Mouse (Mus musculus): ENCODE results near the gene Gm17677. TPM values are rescaled to one million over a fixed set of nuclear protein-coding genes. Genes with fewer than 3 reads are reported as not detected.

Gm17677 gene
- not detected in 2 replicates for polyA plus RNA-seq (2012; rRNA removed)

GRCm38 (mm10) chr9:35740749-35741148 is at the start of gene Gm17677:
Gene Gm17677, plus strand, starts transcription at chr9:35741049.
- TF ChIP-seq CTCF (IDR thresholded peaks at IDR 0.05; ENCODE audit: insufficient read depth, low read length) = no peak
- TF ChIP-seq POLR2A (IDR thresholded peaks at IDR 0.05; ENCODE audit: borderline replicate concordance, extremely low read depth, low read depth, low read length) = no peak
- Histone ChIP-seq H3K4me1 (ENCODE audit: control insufficient read depth, insufficient read depth, low read length) (no peaks in the 10 kb centered on the region), H3K4me3 (replicated peaks; ENCODE audit: extremely low read depth, low read depth, low read length) (no peak within 1 kb of the TSS)
- no peak for DNase-seq

GRCm38 (mm10) chr9:35691924-35692323 is 48.9 kb upstream of the Gm17677 start:
- Histone ChIP-seq H3K4me3 (replicated peaks; ENCODE audit: extremely low read depth, low read depth, low read length) (no peak overlapping the region), H3K4me1 (ENCODE audit: control insufficient read depth, insufficient read depth, low read length) (no peaks in the 10 kb centered on the region)
- DNase-seq = no peak
- TF ChIP-seq CTCF (IDR thresholded peaks at IDR 0.05; ENCODE audit: insufficient read depth, low read length) = no peak
- no peak for TF ChIP-seq POLR2A (IDR thresholded peaks at IDR 0.05; ENCODE audit: borderline replicate concordance, extremely low read depth, low read depth, low read length)

- no peak overlapping the region for H3K4me3 ChIP-seq (replicated peaks; ENCODE audit: extremely low read depth, low read depth, low read length)
- TF ChIP-seq CTCF (IDR thresholded peaks at IDR 0.05; ENCODE audit: insufficient read depth, low read length) (no peak), POLR2A (IDR thresholded peaks at IDR 0.05; ENCODE audit: borderline replicate concordance, extremely low read depth, low read depth, low read length) (no peak)
- no peaks in the 10 kb centered on the region for H3K4me1 ChIP-seq (ENCODE audit: control insufficient read depth, insufficient read depth, low read length)
- no peak for DNase-seq
Observed at GRCm38 (mm10) chr9:35707265-35707664, 33.6 kb upstream of the Gm17677 start.

GRCm38 (mm10) chr9:35756843-35757242 is 16.0 kb downstream of the Gm17677 start:
- TF ChIP-seq CTCF (IDR thresholded peaks at IDR 0.05; ENCODE audit: insufficient read depth, low read length) (no peak), POLR2A (IDR thresholded peaks at IDR 0.05; ENCODE audit: borderline replicate concordance, extremely low read depth, low read depth, low read length) (no peak)
- H3K4me3 ChIP-seq (replicated peaks; ENCODE audit: extremely low read depth, low read depth, low read length) = no peak overlapping the region
- DNase-seq = no peak
- H3K4me1 ChIP-seq (ENCODE audit: control insufficient read depth, insufficient read depth, low read length) = no peaks in the 10 kb centered on the region

- WGBS = 52% methylated on average over 3 of the region's 3 CpGs
- Histone ChIP-seq H3K4me3 (replicated peaks; ENCODE audit: extremely low read depth, low read depth, low read length) (no peak within 1 kb of the TSS), H3K4me1 (ENCODE audit: control insufficient read depth, insufficient read depth, low read length) (no peaks in the 10 kb centered on the region)
- no peak for TF ChIP-seq CTCF (IDR thresholded peaks at IDR 0.05; ENCODE audit: insufficient read depth, low read length)
- TF ChIP-seq POLR2A (IDR thresholded peaks at IDR 0.05; ENCODE audit: borderline replicate concordance, extremely low read depth, low read depth, low read length) = no peak
- no peak for DNase-seq
Observed at GRCm38 (mm10) chr9:35778009-35778408, 37.2 kb downstream of the Gm17677 start, which contains the start of gene Gm17727. Gene Gm17727, minus strand, starts transcription at chr9:35778109.

- 85% methylated on average over 3 of the region's 3 CpGs for WGBS
- H3K4me1 ChIP-seq (ENCODE audit: control insufficient read depth, insufficient read depth, low read length) = no peaks in the 10 kb centered on the region
- no peak within 1 kb of the TSS for H3K4me3 ChIP-seq (replicated peaks; ENCODE audit: extremely low read depth, low read depth, low read length)
- TF ChIP-seq POLR2A (IDR thresholded peaks at IDR 0.05; ENCODE audit: borderline replicate concordance, extremely low read depth, low read depth, low read length) (no peak), CTCF (IDR thresholded peaks at IDR 0.05; ENCODE audit: insufficient read depth, low read length) (no peak)
- no peak for DNase-seq
Observed at GRCm38 (mm10) chr9:35790001-35790400, 49.2 kb downstream of the Gm17677 start, which contains the start of the genes Gm27235 and D730048I06Rik. Gene Gm27235, minus strand, starts transcription at chr9:35790101. Gene D730048I06Rik, minus strand, starts transcription at chr9:35790112.

Other genes starting within 250 kb of the Gm17677 start
- not detected in 2 replicates for gene Gm1113, start 222.8 kb upstream of the Gm17677 start, polyA plus RNA-seq (2012; rRNA removed)
- 0.02 and 0.03 TPM in 2 replicates for gene Ddx25, start 182.5 kb upstream of the Gm17677 start, polyA plus RNA-seq (2012; rRNA removed)
- 1.1 and 2.2 TPM in 2 replicates for gene Pus3, start 182.5 kb upstream of the Gm17677 start, polyA plus RNA-seq (2012; rRNA removed)
- gene Pate2, start 170.8 kb upstream of the Gm17677 start, polyA plus RNA-seq (2012; rRNA removed) = not detected in 2 replicates
- gene Hyls1, start 170.7 kb upstream of the Gm17677 start, polyA plus RNA-seq (2012; rRNA removed) = 0.75 and 0.89 TPM in 2 replicates
- not detected in 2 replicates for gene Pate4, start 129.1 kb upstream of the Gm17677 start, polyA plus RNA-seq (2012; rRNA removed)
- not detected in 2 replicates for gene Pate3, start 92.8 kb upstream of the Gm17677 start, polyA plus RNA-seq (2012; rRNA removed)
- not detected in 2 replicates for gene Pate1, start 53.7 kb upstream of the Gm17677 start, polyA plus RNA-seq (2012; rRNA removed)
- gene Gm17727, start 37.1 kb downstream of the Gm17677 start, polyA plus RNA-seq (2012; rRNA removed) = not detected in 2 replicates
- not detected in 2 replicates for gene Gm27235, start 49.1 kb downstream of the Gm17677 start, polyA plus RNA-seq (2012; rRNA removed)
- not detected in 2 replicates for gene D730048I06Rik, start 49.1 kb downstream of the Gm17677 start, polyA plus RNA-seq (2012; rRNA removed)
- not detected in 2 replicates for gene 9230110F15Rik, start 103.1 kb downstream of the Gm17677 start, polyA plus RNA-seq (2012; rRNA removed)
- not detected in 2 replicates for gene 9230113P08Rik, start 167.4 kb downstream of the Gm17677 start, polyA plus RNA-seq (2012; rRNA removed)